15 mouse cellular contexts compared by ENCODE assay signal in the genomic region with DNA sequence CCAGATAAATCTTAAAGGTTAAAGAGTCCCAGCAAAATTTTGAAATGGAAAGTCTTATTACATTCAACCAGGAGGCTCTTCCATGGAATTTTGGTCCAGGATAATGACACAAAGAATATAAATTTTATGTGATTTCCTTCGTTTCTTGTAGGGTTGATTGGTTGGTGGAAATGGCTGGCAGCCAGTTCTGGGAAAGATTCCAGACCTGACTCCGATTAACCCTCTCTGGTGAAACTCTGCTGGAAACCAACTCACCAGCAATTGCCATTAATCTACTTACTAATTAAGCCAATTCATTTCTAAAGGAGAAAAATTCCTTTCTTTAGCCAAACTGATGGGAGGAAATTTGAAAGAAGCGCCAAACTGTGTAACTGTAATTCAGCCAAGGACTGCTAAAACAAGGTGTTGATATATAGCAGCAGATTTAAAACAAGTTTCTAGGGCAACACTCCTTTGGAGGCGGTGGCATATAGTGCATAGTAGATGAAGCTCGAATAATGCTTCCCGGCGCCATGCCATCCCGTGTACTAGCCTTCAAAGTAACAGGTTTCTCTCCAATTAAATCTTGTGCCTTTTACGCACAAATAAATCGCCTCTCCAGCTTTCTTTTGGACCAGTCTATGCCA. TPM values are rescaled to one million over a fixed set of nuclear protein-coding genes. Genes with fewer than 3 reads are reported as not detected.
DNase-seq lines count a peak whose midpoint lies in the region; ATAC-seq and TF ChIP-seq lines count a peak whose summit lies in the region.
"Had no signal": no experiment of that assay in that cellular context is flagged by ENCODE, and none has a peak within 500 bp of the region (broad histone marks: within the 10 kb centered on the region; RNA-seq: fewer than 3 reads in every experiment).

No protein-coding gene starts in this region.

- no peaks in the 10 kb centered on the region for H3K9me3 ChIP-seq in embryonic facial prominence, embryonic 14.5 days (ENCODE audit: control insufficient read depth, low read length)
- no peaks in the 10 kb centered on the region for H3K9me3 ChIP-seq in embryonic facial prominence, embryonic 10.5 days
- no peaks in the 10 kb centered on the region for H3K9me3 ChIP-seq in limb, embryonic 12.5 days
- H3K9me3 ChIP-seq in limb, embryonic 10.5 days (replicated peaks), result no peaks in the 10 kb centered on the region
- H3K9me3 ChIP-seq in limb, embryonic 14.5 days (ENCODE audit: control insufficient read depth, low read length), result no peaks in the 10 kb centered on the region
- H3K9me3 ChIP-seq: heart, embryonic 15.5 days; stomach, embryonic 15.5 days had no signal

- H3K27ac ChIP-seq in embryonic facial prominence, embryonic 14.5 days (replicated peaks; ENCODE audit: low read depth, low read length), result no peak overlapping the region
- no peak overlapping the region for H3K27ac ChIP-seq in embryonic facial prominence, embryonic 10.5 days (replicated peaks)
- H3K27ac ChIP-seq in limb, embryonic 12.5 days, result no peak overlapping the region
- H3K27ac ChIP-seq in limb, embryonic 10.5 days, result no peak overlapping the region
- no peak overlapping the region; the same call in 1 of the 2 replicates for H3K27ac ChIP-seq in limb, embryonic 14.5 days (replicated peaks; ENCODE audit: low read depth, low read length)
- H3K27ac ChIP-seq: heart, embryonic 15.5 days had no signal

- 9% methylated on average over 10 of the region's 10 CpGs for WGBS in embryonic facial prominence, embryonic 14.5 days
- WGBS in embryonic facial prominence, embryonic 10.5 days, result 8% methylated on average over 10 of the region's 10 CpGs
- 5% methylated on average over 10 of the region's 10 CpGs for WGBS in limb, embryonic 12.5 days
- WGBS in limb, embryonic 10.5 days, result 9% methylated on average over 10 of the region's 10 CpGs
- 5% methylated on average over 10 of the region's 10 CpGs for WGBS in limb, embryonic 14.5 days

- H3K9ac ChIP-seq in embryonic facial prominence, embryonic 14.5 days (ENCODE audit: low read depth, low read length), result no peak overlapping the region
- no peak overlapping the region for H3K9ac ChIP-seq in limb, embryonic 12.5 days (replicated peaks)
- H3K9ac ChIP-seq in limb, embryonic 14.5 days (ENCODE audit: low read depth, low read length, severe bottlenecking), result no peak overlapping the region
- H3K9ac ChIP-seq: heart, embryonic 15.5 days; stomach, embryonic 15.5 days had no signal

- H3K27me3 ChIP-seq in embryonic facial prominence, embryonic 14.5 days (replicated peaks; ENCODE audit: control insufficient read depth, insufficient read depth, low read length), result peaks cover 74% of the 10 kb centered on the region
- H3K27me3 ChIP-seq in embryonic facial prominence, embryonic 10.5 days (replicated peaks; ENCODE audit: low read depth, poor library complexity, severe bottlenecking), result peaks cover 92% of the 10 kb centered on the region
- H3K27me3 ChIP-seq in limb, embryonic 12.5 days, result peaks cover 71% of the 10 kb centered on the region
- H3K27me3 ChIP-seq in limb, embryonic 10.5 days (ENCODE audit: low read depth, poor library complexity, severe bottlenecking), result peaks cover 92% of the 10 kb centered on the region
- H3K27me3 ChIP-seq in limb, embryonic 14.5 days (ENCODE audit: control insufficient read depth, insufficient read depth, low read length), result peaks cover 50% of the 10 kb centered on the region

- H3K4me1 ChIP-seq in embryonic facial prominence, embryonic 14.5 days (ENCODE audit: control insufficient read depth, insufficient read depth, low read length), result peaks cover 5% of the 10 kb centered on the region; the same call in 1 of the 2 replicates
- H3K4me1 ChIP-seq in embryonic facial prominence, embryonic 10.5 days, result peaks cover 8% of the 10 kb centered on the region
- H3K4me1 ChIP-seq in limb, embryonic 12.5 days (replicated peaks), result peaks cover 31% of the 10 kb centered on the region
- peaks cover 43% of the 10 kb centered on the region for H3K4me1 ChIP-seq in limb, embryonic 10.5 days
- H3K4me1 ChIP-seq in limb, embryonic 14.5 days (ENCODE audit: control insufficient read depth, insufficient read depth, low read length), result peaks cover 13% of the 10 kb centered on the region
- H3K4me1 ChIP-seq: heart, embryonic 15.5 days had no signal

- H3K4me2 ChIP-seq in embryonic facial prominence, embryonic 14.5 days (ENCODE audit: low read depth, low read length), result no peak overlapping the region
- H3K4me2 ChIP-seq in limb, embryonic 12.5 days, result 0 out of 2 replicates have a peak overlapping the region, but pooled peaks have one; percentile 2
- H3K4me2 ChIP-seq in limb, embryonic 14.5 days (replicated peaks; ENCODE audit: low read depth, low read length, severe bottlenecking), result 0 out of 2 replicates have a peak overlapping the region, but pooled peaks have one; percentile 10
- H3K4me2 ChIP-seq: heart, embryonic 15.5 days; stomach, embryonic 15.5 days had no signal

- DNase-seq in embryonic facial prominence, embryonic 14.5 days (ENCODE audit: low spot score), result peak; percentile 25
- DNase-seq in embryonic facial prominence, embryonic 10.5 days (ENCODE audit: low spot score), result no peak
- no peak for DNase-seq in limb, embryonic 10.5 days (ENCODE audit: low spot score)
- peak; percentile 3 for DNase-seq in adipocyte (ENCODE audit: low spot score)
- peak; percentile 78 for DNase-seq in limb, embryonic 14.5 days (ENCODE audit: low spot score)
- DNase-seq in urinary bladder, postnatal 4 days (ENCODE audit: low spot score in 2 of 2), result no peak
- no peak for DNase-seq in thymus, postnatal 0 days (ENCODE audit: low spot score)
- DNase-seq: adrenal gland, postnatal 14 days; lung, postnatal 4 days; thymus, postnatal 25 days had no signal

- no peak for TF ChIP-seq POLR2A in limb, embryonic 14.5 days (IDR thresholded peaks at IDR 0.05; ENCODE audit: borderline replicate concordance, extremely low read depth, insufficient read depth, insufficient read length)

- no peak overlapping the region for H3K4me3 ChIP-seq in embryonic facial prominence, embryonic 14.5 days (ENCODE audit: low read depth, low read length)
- no peak overlapping the region for H3K4me3 ChIP-seq in embryonic facial prominence, embryonic 10.5 days
- H3K4me3 ChIP-seq in limb, embryonic 12.5 days (replicated peaks), result no peak overlapping the region
- H3K4me3 ChIP-seq in limb, embryonic 10.5 days, result no peak overlapping the region
- no peak overlapping the region for H3K4me3 ChIP-seq in limb, embryonic 14.5 days (replicated peaks; ENCODE audit: low read length)
- H3K4me3 ChIP-seq: heart, embryonic 15.5 days; stomach, embryonic 15.5 days had no signal

- H3K36me3 ChIP-seq in embryonic facial prominence, embryonic 14.5 days (ENCODE audit: control insufficient read depth, insufficient read depth, low read length), result no peaks in the 10 kb centered on the region
- H3K36me3 ChIP-seq in embryonic facial prominence, embryonic 10.5 days (replicated peaks), result no peaks in the 10 kb centered on the region
- no peaks in the 10 kb centered on the region for H3K36me3 ChIP-seq in limb, embryonic 12.5 days
- no peaks in the 10 kb centered on the region for H3K36me3 ChIP-seq in limb, embryonic 10.5 days
- H3K36me3 ChIP-seq in limb, embryonic 14.5 days (ENCODE audit: control insufficient read depth, insufficient read depth, low read length), result no peaks in the 10 kb centered on the region
- H3K36me3 ChIP-seq: heart, embryonic 15.5 days; stomach, embryonic 15.5 days had no signal

- no peak for ATAC-seq in embryonic facial prominence, embryonic 14.5 days (ENCODE audit: low read depth)
- ATAC-seq in limb, embryonic 12.5 days (ENCODE audit: insufficient number of reproducible peaks, insufficient read depth, low FRiP score, low TSS enrichment, low read depth), result no peak
- ATAC-seq in limb, embryonic 14.5 days (ENCODE audit: low FRiP score, low read depth), result 0 out of 2 replicates have a peak, but pooled peaks have one; percentile 26

RNA-seq across cellular contexts. Expression of a gene that starts 10.5 kb away (rescaled TPM):
- polyA plus RNA-seq in embryonic facial prominence, embryonic 14.5 days (2014; fragmentation: Nextera tagmentation; extraction: Ambion mirVana), result 0.18 TPM in 1 of 2 replicates, not detected in the other
- polyA plus RNA-seq in embryonic facial prominence, embryonic 10.5 days (2016; fragmentation: Nextera tagmentation; extraction: Ambion mirVana), result 0.41 and 1.1 TPM in 2 replicates
- polyA plus RNA-seq in limb, embryonic 12.5 days (2016; fragmentation: Nextera tagmentation; extraction: Ambion mirVana), result not detected in 2 replicates
- not detected in 2 replicates for polyA plus RNA-seq in limb, embryonic 10.5 days (2016; fragmentation: Nextera tagmentation; extraction: Ambion mirVana)
- 0.04 TPM in 1 of 2 replicates, not detected in the other for polyA plus RNA-seq in limb, embryonic 14.5 days (2012; rRNA removed)
- polyA plus RNA-seq in limb, embryonic 14.5 days (2014; fragmentation: Nextera tagmentation; extraction: Ambion mirVana), result not detected in 2 replicates
- polyA plus RNA-seq in thymus, postnatal 0 days (2015; fragmentation: Nextera tagmentation; extraction: Ambion mirVana), result not detected in 2 replicates
- polyA plus RNA-seq: gonadal fat pad, adult 2 months; heart, embryonic 15.5 days; kidney, embryonic 14.5 days had no signal

Comparison
In these comparisons a context has a peak if more than half of its experiments do, and no peak if none do; other contexts are left out.
1. DNase-seq: peak in embryonic facial prominence, embryonic 14.5 days (single experiment), adipocyte (single experiment) and limb, embryonic 14.5 days (single experiment); none in embryonic facial prominence, embryonic 10.5 days (single experiment), limb, embryonic 10.5 days (single experiment), urinary bladder, postnatal 4 days (0 of 2) and thymus, postnatal 0 days (single experiment).